Mouse (Mus musculus): ENCODE results near the gene Olfr1133.
"Not testable (repeated sequence)": the region's sequence is repeated elsewhere in the genome, so short reads cannot be mapped to it uniquely, and the experiment has no call there.

The Olfr1133 gene

DNA sequence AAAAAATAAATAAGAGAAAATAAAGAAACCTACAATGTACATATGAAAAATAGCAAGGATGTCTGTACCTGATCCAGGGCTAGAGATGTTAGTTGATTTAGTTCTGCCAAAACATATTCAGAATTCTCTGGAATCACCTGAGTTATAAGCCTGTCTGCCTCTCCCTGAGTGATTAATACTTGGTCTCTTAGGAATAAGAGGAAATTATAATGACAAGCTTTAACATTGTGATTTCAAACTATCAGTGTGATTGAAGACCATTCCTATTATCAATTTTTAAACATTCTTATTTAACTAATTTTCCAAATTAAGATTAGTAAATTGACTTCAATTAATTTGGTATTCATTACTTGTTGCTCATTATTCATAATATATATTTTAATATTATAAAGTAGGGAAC lies at the start of gene Olfr1133:
Gene Olfr1133, minus strand, starts transcription at position 101 of the 400 bp plus-strand sequence.
- DNase-seq (ENCODE audit: low read depth, low spot score) = no peak

DNA sequence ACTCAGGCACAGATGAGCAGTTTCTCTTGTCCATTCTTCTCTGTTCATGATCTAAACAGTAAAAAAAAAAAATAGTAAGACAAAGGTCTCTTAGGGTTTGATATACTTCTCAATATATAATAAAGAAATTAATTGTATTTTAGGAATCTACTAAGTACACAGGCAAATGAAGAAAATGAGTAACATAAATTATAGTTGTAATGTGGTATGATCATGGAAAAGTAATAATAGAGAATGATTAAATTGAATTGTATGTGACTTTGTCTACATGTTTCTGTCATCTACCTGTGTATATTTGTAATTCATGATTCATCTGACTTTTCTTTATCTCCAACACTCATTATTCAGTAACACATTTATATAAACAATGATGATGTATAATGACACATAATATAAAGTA lies 46.7 kb upstream of the Olfr1133 start, which contains the start of gene Olfr1136:
Gene Olfr1136, minus strand, starts transcription at position 101 of the 400 bp plus-strand sequence.
- no peak for DNase-seq (ENCODE audit: low read depth, low spot score)

DNA sequence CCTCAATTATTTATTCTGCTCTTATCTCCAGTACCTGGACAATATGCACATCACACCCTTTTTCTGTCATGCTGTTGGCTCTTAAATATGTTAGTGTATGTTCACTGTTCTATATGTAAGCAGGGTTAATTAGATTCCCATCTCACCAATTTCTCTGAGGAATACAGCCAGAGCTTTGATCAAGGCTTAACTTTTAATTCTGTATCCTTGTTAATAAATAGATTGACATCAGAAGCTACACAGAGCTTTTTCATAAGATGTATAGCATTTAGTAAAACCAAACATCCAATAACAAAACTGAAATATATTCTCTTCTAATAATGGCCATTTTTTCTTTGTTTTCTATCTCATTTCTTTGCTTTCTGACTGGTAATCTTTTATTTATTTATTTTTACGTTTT lies 26.4 kb upstream of the Olfr1133 start, which contains the start of gene Olfr1135:
Gene Olfr1135, minus strand, starts transcription at position 101 of the 400 bp plus-strand sequence.
- DNase-seq (ENCODE audit: low read depth, low spot score) = no peak

DNA sequence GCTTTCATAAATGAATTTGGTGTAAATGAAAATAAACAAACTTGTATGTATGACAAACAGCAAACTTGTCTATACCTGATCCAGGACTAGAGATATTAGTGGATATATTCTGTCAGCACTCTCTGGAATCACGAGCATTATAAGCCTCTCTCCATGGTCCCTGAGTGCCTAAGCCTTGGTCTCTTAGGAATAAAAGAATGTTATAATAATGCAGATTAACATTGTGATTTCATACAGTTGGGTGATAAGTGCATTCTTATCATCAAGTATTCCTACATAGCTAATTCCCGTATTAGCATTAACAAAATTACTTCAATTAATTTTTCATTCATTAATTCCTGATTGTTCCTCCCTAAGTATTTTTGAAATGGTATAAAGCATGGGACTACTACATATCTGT lies 11.2 kb upstream of the Olfr1133 start, which contains the start of gene Olfr1134:
Gene Olfr1134, minus strand, starts transcription at position 101 of the 400 bp plus-strand sequence.
- DNase-seq (ENCODE audit: low read depth, low spot score) = no peak

DNA sequence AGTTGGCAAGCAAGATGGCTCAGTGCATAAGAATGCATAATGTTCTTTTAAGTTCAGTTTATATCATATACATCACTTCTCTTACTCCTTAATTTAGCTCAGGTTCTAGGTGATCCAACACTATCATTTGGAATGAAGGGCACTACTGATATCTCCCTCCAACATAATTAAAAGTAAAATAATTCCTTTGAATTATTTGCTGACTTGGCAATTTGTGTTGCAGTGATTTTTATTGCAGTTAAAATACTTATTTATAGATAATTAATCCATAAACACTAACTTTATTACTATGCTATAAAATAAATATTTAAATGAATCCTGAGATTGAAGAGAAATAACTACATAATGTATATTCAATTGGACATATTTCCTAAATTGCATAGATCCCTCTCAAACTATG lies 4.7 kb downstream of the Olfr1133 start:
- no peak for DNase-seq (ENCODE audit: low read depth, low spot score)

DNA sequence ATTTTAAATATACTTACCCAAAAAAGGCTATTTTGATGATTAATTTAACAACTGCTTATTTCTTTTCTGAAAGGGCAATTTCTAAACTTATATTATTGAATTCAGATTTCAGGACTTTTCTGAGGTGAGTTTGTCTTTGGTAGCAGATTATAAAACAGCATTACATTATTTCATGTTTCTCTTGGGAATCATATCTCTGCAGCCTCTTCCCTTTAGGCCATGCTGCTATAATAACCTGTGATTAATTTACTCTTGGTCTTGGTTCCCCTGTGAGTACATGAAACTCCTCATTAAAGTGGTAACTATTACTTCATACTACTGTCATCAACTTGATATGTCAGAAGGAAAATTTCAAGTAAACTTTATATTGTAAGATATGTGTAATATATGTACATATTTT lies 9.7 kb downstream of the Olfr1133 start, which contains the start of gene Olfr1132:
Gene Olfr1132, minus strand, starts transcription at position 101 of the 400 bp plus-strand sequence.
- no peak for DNase-seq (ENCODE audit: low read depth, low spot score)

DNA sequence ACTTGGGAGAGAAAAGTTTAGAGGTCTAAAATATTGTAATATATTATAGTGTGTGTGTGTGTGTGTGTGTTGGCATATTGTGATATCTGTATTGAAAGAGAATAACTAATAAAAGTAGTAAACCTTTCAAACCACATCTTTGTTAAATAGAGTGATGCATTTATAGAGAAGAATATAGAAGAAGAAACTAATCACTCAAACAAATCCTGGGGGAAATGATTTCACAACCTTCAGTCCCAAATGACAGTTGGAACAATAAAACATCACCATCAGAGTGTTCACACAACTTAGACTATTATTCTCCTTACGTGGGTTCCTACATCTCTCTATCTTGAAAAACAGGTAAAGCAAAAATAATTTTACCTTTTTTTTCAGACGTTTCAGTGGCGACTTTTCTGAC lies 20.4 kb downstream of the Olfr1133 start, which contains the start of gene Olfr1131:
Gene Olfr1131, plus strand, starts transcription at position 301 of the 400 bp plus-strand sequence.
- DNase-seq (ENCODE audit: low read depth, low spot score) = no peak

DNA sequence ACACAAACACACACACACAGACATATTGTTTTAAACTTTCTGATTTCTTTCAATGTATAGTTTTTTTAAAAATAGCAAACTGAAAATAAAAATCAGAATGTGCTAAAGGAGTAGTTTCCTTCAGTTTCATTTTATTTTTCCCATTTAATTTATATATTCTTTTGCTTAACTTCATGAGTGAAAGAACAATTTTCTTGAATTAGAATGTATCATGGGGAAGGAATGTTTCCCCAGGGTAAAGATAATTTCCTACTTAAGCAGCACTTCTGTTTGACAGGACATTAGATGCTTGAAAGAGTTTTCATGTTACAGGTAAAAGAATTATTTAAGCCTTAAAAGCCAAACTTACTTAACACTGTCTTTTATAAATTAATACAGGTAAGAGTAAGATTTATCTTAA lies 41.3 kb downstream of the Olfr1133 start, which contains the start of gene Olfr1130:
Gene Olfr1130, plus strand, starts transcription at position 301 of the 400 bp plus-strand sequence.
- not testable (repeated sequence) for DNase-seq (ENCODE audit: low read depth, low spot score)

Measured in c-Kit-negative CD71-positive TER-119-positive erythroid progenitor cells, embryonic 14.5 days (primary cell).